Mouse (Mus musculus): Measurements from ENCODE around the gene Gm5089. TPM values are rescaled to one million over a fixed set of nuclear protein-coding genes. Genes with fewer than 3 reads are reported as not detected.

Gm5089 gene
- total and polyA plus RNA-seq, 3 experiments, result 0.05 TPM; not detected in 2

DNA sequence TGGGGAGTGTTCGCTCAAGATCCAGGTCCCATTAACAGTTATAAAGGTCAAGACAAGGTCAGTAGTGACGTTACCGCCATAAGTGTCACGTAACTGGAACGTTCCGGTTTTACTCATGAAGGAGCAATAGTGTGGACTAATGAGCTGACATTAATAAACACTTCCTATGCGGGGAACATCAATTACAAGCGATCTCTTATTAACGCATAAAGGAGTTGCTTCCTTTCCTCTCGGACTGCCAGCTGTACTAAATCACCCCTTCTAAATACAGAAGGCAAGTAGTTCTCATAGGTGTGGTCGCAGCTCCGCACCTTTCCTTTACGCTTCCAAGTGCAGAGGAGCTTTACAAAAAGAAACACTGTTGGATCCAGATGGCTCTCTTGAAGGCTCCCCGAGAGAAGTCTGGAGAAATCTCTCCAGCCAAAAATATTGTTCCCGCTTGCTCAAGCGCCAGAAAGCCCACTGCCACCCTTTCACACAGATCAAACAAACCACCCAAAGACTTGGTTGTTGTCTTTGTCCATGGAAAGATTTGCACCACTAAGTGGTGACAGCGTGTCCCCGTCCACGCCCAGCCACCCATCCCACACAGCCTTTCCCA, 62.4 kb downstream of the Gm5089 start:
- Histone ChIP-seq H3K4me3 (ENCODE audit: low read depth, low read length) (no peak overlapping the region), H3K9me3 (replicated peaks) (no peaks in the 10 kb centered on the region), H3K36me3 (replicated peaks) (peaks cover 21% of the 10 kb centered on the region), H3K27me3 (ENCODE audit: insufficient read depth, low read length) (no peaks in the 10 kb centered on the region), H3K4me1 (ENCODE audit: insufficient read depth, low read depth, low read length) (no peaks in the 10 kb centered on the region)
- TF ChIP-seq TAL1 (conservative IDR thresholded peaks at IDR 0.05; ENCODE audit: low read depth, low read length) (no peak), GATA1 (IDR thresholded peaks at IDR 0.05; ENCODE audit: borderline replicate concordance, low read length) (no peak), GATA2 (IDR thresholded peaks at IDR 0.05; ENCODE audit: borderline replicate concordance, low read depth, low read length) (no peak), CTCF (IDR thresholded peaks at IDR 0.05; ENCODE audit: low read depth, low read length) (no peak), POLR2AphosphoS5 (IDR thresholded peaks at IDR 0.05; ENCODE audit: insufficient replicate concordance, low read depth, low read length) (no peak)
- DNase-seq (ENCODE audit: low spot score), result no peak
- ATAC-seq (ENCODE audit: extremely low read depth, insufficient number of reproducible peaks, low FRiP score, poor library complexity, severe bottlenecking), result no peak

DNA sequence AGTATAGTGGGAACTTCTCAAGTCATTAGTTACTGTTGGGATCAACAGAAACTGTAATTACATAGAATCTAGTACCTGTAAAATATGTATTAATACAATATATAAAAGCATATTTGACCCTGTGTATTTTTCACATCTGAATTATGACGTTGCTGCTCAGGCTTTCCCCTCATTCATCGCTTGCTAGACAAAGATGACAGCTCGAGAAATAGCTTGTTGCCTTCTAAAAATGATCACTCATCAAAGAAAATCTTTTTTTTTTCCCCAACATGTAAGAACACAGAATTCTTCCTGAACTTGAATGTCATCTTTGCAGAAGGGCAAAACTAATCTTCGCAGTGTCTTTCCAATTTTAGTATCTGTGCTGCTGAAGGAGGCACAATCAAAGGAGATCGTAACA, 63.1 kb downstream of the Gm5089 start:
- Histone ChIP-seq H3K36me3 (replicated peaks) (peaks cover 21% of the 10 kb centered on the region), H3K4me3 (ENCODE audit: low read depth, low read length) (no peak overlapping the region), H3K27me3 (ENCODE audit: insufficient read depth, low read length) (no peaks in the 10 kb centered on the region), H3K9me3 (replicated peaks) (no peaks in the 10 kb centered on the region), H3K4me1 (ENCODE audit: insufficient read depth, low read depth, low read length) (no peaks in the 10 kb centered on the region)
- DNase-seq (ENCODE audit: low spot score), result no peak
- no peak for TF ChIP-seq POLR2AphosphoS5 (IDR thresholded peaks at IDR 0.05; ENCODE audit: insufficient replicate concordance, low read depth, low read length)
- no peak for TF ChIP-seq CTCF (IDR thresholded peaks at IDR 0.05; ENCODE audit: low read depth, low read length)
- no peak for TF ChIP-seq GATA1 (IDR thresholded peaks at IDR 0.05; ENCODE audit: borderline replicate concordance, low read length)
- TF ChIP-seq TAL1 (conservative IDR thresholded peaks at IDR 0.05; ENCODE audit: low read depth, low read length), result no peak
- TF ChIP-seq GATA2 (IDR thresholded peaks at IDR 0.05; ENCODE audit: borderline replicate concordance, low read depth, low read length), result no peak
- no peak for ATAC-seq (ENCODE audit: extremely low read depth, insufficient number of reproducible peaks, low FRiP score, poor library complexity, severe bottlenecking)

DNA sequence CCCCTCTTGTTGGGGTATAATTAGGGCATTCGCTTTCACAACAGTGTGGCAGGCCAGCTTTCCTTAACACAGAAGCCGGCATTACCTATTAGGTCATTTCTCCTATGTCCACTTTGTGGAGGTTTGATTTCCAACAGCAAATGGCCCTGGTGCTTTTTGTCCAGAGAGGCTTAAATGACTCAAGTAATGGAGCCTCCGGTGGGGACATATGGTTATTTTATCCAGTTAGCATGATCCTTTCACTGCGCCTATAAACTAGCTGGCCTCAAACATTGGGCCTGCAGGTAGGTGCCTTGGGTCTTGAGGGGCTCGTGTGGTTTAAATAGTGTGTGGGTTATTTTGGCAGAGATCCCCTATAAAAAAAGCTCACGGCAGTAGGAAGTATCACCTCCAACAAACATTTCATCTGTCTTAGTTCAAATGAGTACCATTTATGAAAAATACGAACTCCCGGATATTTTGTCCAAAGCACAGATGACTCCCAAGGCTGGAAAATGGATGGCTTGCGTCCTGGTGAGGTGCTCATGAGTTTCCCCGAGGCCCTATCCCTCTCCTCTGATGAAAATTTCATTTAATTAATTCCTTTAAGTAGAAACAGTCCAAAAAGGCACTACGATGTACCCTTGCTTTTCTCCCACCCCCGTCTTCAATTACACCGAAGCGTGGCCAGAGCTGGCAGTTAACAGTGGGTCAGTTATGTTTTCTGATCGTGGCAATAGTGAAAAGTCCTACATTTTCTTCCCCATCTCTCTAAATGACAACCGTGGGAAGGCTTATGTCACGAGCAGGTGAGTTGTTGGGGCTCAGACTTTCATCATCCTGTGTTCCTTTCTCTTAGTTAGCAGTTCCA, 64.4 kb downstream of the Gm5089 start:
- Histone ChIP-seq H3K27me3 (ENCODE audit: insufficient read depth, low read length) (no peaks in the 10 kb centered on the region), H3K36me3 (replicated peaks) (peaks cover 19% of the 10 kb centered on the region), H3K9me3 (replicated peaks) (no peaks in the 10 kb centered on the region), H3K4me1 (ENCODE audit: insufficient read depth, low read depth, low read length) (no peaks in the 10 kb centered on the region), H3K4me3 (ENCODE audit: low read depth, low read length) (no peak overlapping the region)
- no peak for TF ChIP-seq CTCF (IDR thresholded peaks at IDR 0.05; ENCODE audit: low read depth, low read length)
- TF ChIP-seq GATA2 (IDR thresholded peaks at IDR 0.05; ENCODE audit: borderline replicate concordance, low read depth, low read length), result no peak
- TF ChIP-seq POLR2AphosphoS5 (IDR thresholded peaks at IDR 0.05; ENCODE audit: insufficient replicate concordance, low read depth, low read length), result no peak
- TF ChIP-seq GATA1 (IDR thresholded peaks at IDR 0.05; ENCODE audit: borderline replicate concordance, low read length), result no peak
- TF ChIP-seq TAL1 (conservative IDR thresholded peaks at IDR 0.05; ENCODE audit: low read depth, low read length), result no peak
- no peak for DNase-seq (ENCODE audit: low spot score)
- ATAC-seq (ENCODE audit: extremely low read depth, insufficient number of reproducible peaks, low FRiP score, poor library complexity, severe bottlenecking), result no peak

DNA sequence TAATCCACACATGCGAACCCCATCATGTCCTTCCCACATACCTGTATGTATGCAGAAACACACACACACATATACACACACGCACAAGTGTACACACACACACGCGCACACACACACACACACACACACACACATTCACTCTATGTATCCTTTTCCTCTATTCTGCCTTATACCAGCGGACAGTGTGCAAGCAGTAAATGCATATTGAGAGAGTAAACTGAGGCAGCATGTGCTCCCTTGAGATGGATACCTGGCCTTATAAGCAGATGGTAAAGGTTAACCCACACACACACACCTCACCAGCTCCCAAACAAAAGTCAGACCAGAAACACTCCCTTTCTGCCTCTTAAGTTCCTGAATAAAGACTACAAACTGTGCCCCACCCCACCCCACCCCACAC, 65.2 kb downstream of the Gm5089 start:
- Histone ChIP-seq H3K4me1 (ENCODE audit: insufficient read depth, low read depth, low read length) (no peaks in the 10 kb centered on the region), H3K36me3 (replicated peaks) (peaks cover 23% of the 10 kb centered on the region), H3K27me3 (ENCODE audit: insufficient read depth, low read length) (no peaks in the 10 kb centered on the region), H3K4me3 (ENCODE audit: low read depth, low read length) (no peak overlapping the region), H3K9me3 (replicated peaks) (no peaks in the 10 kb centered on the region)
- DNase-seq (ENCODE audit: low spot score), result no peak
- TF ChIP-seq GATA2 (IDR thresholded peaks at IDR 0.05; ENCODE audit: borderline replicate concordance, low read depth, low read length), result no peak
- no peak for TF ChIP-seq CTCF (IDR thresholded peaks at IDR 0.05; ENCODE audit: low read depth, low read length)
- no peak for TF ChIP-seq TAL1 (conservative IDR thresholded peaks at IDR 0.05; ENCODE audit: low read depth, low read length)
- TF ChIP-seq GATA1 (IDR thresholded peaks at IDR 0.05; ENCODE audit: borderline replicate concordance, low read length), result no peak
- no peak for TF ChIP-seq POLR2AphosphoS5 (IDR thresholded peaks at IDR 0.05; ENCODE audit: insufficient replicate concordance, low read depth, low read length)
- no peak for ATAC-seq (ENCODE audit: extremely low read depth, insufficient number of reproducible peaks, low FRiP score, poor library complexity, severe bottlenecking)

DNA sequence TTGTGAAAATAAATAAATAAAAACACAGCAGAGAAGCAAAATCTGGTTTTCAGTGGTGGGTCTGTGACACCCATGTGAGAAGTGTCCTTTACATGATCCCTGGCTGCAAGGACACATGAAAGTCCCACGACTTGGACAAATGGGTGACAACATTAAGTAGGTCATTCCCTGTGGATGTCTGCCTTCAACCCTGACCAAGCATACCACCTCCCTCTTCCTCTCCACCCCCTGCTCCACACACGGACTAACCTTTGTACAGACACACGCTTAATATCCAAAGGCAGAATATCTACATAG, 65.7 kb downstream of the Gm5089 start:
- DNase-seq (ENCODE audit: low spot score) (no peak), ATAC-seq (ENCODE audit: extremely low read depth, insufficient number of reproducible peaks, low FRiP score, poor library complexity, severe bottlenecking) (no peak)
- TF ChIP-seq POLR2AphosphoS5 (IDR thresholded peaks at IDR 0.05; ENCODE audit: insufficient replicate concordance, low read depth, low read length) (no peak), GATA1 (IDR thresholded peaks at IDR 0.05; ENCODE audit: borderline replicate concordance, low read length) (no peak), CTCF (IDR thresholded peaks at IDR 0.05; ENCODE audit: low read depth, low read length) (no peak), TAL1 (conservative IDR thresholded peaks at IDR 0.05; ENCODE audit: low read depth, low read length) (no peak), GATA2 (IDR thresholded peaks at IDR 0.05; ENCODE audit: borderline replicate concordance, low read depth, low read length) (no peak)
- H3K9me3 ChIP-seq (replicated peaks), result no peaks in the 10 kb centered on the region
- no peak overlapping the region for H3K4me3 ChIP-seq (ENCODE audit: low read depth, low read length)
- no peaks in the 10 kb centered on the region for H3K4me1 ChIP-seq (ENCODE audit: insufficient read depth, low read depth, low read length)
- H3K36me3 ChIP-seq (replicated peaks), result peaks cover 24% of the 10 kb centered on the region
- no peaks in the 10 kb centered on the region for H3K27me3 ChIP-seq (ENCODE audit: insufficient read depth, low read length)

Other genes with a start within 250 kb of the Gm5089 start
- not detected in 2 replicates for gene Zic5, start 14.6 kb upstream of the Gm5089 start, total RNA-seq (2014; fragmentation: Nextera tagmentation)
- 0.05 TPM in 1 of 2 replicates, not detected in the other for gene Zic5, start 14.6 kb upstream of the Gm5089 start, total RNA-seq (2017)
- gene Zic5, start 14.6 kb upstream of the Gm5089 start, polyA plus RNA-seq (2012), result not detected in 2 replicates
- not detected in 2 replicates for gene Zic2, start 24.3 kb upstream of the Gm5089 start, total RNA-seq (2014; fragmentation: Nextera tagmentation)
- 0.16 TPM in 1 of 2 replicates, not detected in the other for gene Zic2, start 24.3 kb upstream of the Gm5089 start, total RNA-seq (2017)
- not detected in 2 replicates for gene Zic2, start 24.3 kb upstream of the Gm5089 start, polyA plus RNA-seq (2012)
- not detected in 2 replicates for gene Gm10837, start 39.5 kb upstream of the Gm5089 start, total RNA-seq (2014; fragmentation: Nextera tagmentation)
- 0.11 TPM in 1 of 2 replicates, not detected in the other for gene Gm10837, start 39.5 kb upstream of the Gm5089 start, total RNA-seq (2017)
- gene Gm10837, start 39.5 kb upstream of the Gm5089 start, polyA plus RNA-seq (2012), result not detected in 2 replicates
- gene Pcca, start 83.2 kb upstream of the Gm5089 start, total RNA-seq (2014; fragmentation: Nextera tagmentation), result 67.0 and 79.4 TPM in 2 replicates
- 42.7 and 65.8 TPM in 2 replicates for gene Pcca, start 83.2 kb upstream of the Gm5089 start, total RNA-seq (2017)
- gene Pcca, start 83.2 kb upstream of the Gm5089 start, polyA plus RNA-seq (2012), result 15.3 and 17.4 TPM in 2 replicates

Measured in G1E (cell line).